Mouse (Mus musculus) thymus, adult 2 months (tissue): Measurements from ENCODE around the gene Lrba.

ENCODE experiments used
- CTCF ChIP-seq: fragments of 200-500 bp; IDR thresholded peaks from 2 replicates; pipeline ENCODE4 v1.5.1; 2012; ENCODE audit warnings: mild to moderate bottlenecking, control low read depth, low read length, moderate library complexity, borderline replicate concordance; ENCODE audit not compliant: control insufficient read depth, poor library complexity, insufficient read depth; ENCODE audit errors: extremely low read depth
- POLR2A ChIP-seq: fragments of 200-500 bp; IDR thresholded peaks from 2 replicates; pipeline ENCODE4 v1.6.1; 2012; ENCODE audit warnings: mild to moderate bottlenecking, low read length, control low read depth, moderate library complexity; ENCODE audit not compliant: control insufficient read depth, poor library complexity, insufficient read depth; ENCODE audit errors: extremely low read depth

- no peak for TF ChIP-seq CTCF
- TF ChIP-seq POLR2A = no peak
These were observed 562.4 kb downstream of the Lrba start for GRCm38 (mm10) chr3:86786845-86787351.
